Mouse (Mus musculus) liver, embryonic 14.5 days (tissue): Measurements from ENCODE around the gene Ly75.

ENCODE experiments used
- CTCF ChIP-seq: IDR thresholded peaks from 2 replicates; pipeline ENCODE4 v1.5.1; 2016; ENCODE audit warnings: antibody characterized with exemption, low read depth, control low read depth
- EP300 ChIP-seq: IDR thresholded peaks from 2 replicates; pipeline ENCODE4 v1.6.1; 2016; ENCODE audit warnings: antibody characterized with exemption, low read depth

DNA sequence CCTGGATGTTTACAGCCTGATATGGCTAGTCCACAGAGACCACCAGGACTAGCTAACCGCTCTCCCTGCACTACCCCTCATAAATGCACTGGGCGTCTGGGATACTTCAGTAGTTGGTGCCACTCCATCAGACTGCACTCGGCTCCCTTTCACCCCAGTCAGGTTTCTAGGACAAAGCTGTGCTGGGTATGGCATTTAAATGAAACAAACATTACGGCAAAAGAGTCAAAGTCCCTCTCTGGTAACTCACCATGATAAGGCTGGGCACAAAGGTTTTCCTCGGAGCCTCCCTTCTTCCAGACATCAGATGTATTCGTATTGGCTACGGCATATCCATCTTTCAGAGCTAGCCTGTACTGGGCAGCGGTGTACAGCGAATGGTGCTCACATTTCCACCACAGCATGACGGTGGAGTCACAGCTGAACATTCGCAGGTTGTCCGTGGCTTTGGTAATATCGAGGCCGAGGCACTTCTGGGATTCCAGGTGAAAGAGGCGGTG, 7.4 kb downstream of the Ly75 start:
- TF ChIP-seq CTCF (no peak), EP300 (no peak)
